Mouse (Mus musculus) neural tube, embryonic 14.5 days (tissue): ENCODE measurements around the gene Mboat1. TPM values are rescaled to one million over a fixed set of nuclear protein-coding genes. Genes with fewer than 3 reads are reported as not detected.

Experiments used
- ATAC-seq: fragments of 200-750 bp; cut with Nextera tagmentation; 2 replicates; pipeline ENCODE4 v1.8.0; 2017; ENCODE audit warnings: low read depth, mild to moderate bottlenecking, moderate TSS enrichment, moderate library complexity
- H3K27ac ChIP-seq: fragments of 300-500 bp; sonication (generic); 2 replicates; pipeline ENCODE4 v1.5.1; 2014; ENCODE audit warnings: low read depth, mild to moderate bottlenecking, control low read depth, low read length, moderate library complexity, mixed read lengths
- H3K27me3 ChIP-seq: fragments of 300-500 bp; sonication (generic); 2 replicates; pipeline ENCODE4 v1.6.1; 2014; ENCODE audit warnings: low read length; ENCODE audit not compliant: control insufficient read depth, insufficient read depth
- H3K36me3 ChIP-seq: fragments of 300-500 bp; sonication (generic); 2 replicates; pipeline ENCODE4 v1.6.1; 2014; ENCODE audit warnings: low read length, mixed read lengths; ENCODE audit not compliant: control insufficient read depth, insufficient read depth
- H3K4me1 ChIP-seq: fragments of 300-500 bp; sonication (generic); 2 replicates; pipeline ENCODE4 v1.6.1; 2014; ENCODE audit warnings: low read length; ENCODE audit not compliant: control insufficient read depth, insufficient read depth
- H3K4me2 ChIP-seq: fragments of 300-500 bp; sonication (generic); 2 replicates; pipeline ENCODE4 v1.6.1; 2014; ENCODE audit warnings: mild to moderate bottlenecking, low read depth, low read length, control low read depth
- H3K4me3 ChIP-seq: fragments of 300-500 bp; sonication (generic); 2 replicates; pipeline ENCODE4 v1.5.1; 2014; ENCODE audit warnings: low read depth, low read length, control low read depth, mixed read lengths
- H3K9ac ChIP-seq: fragments of 300-500 bp; sonication (generic); replicated peaks from 2 replicates; pipeline ENCODE4 v1.6.1; 2014; ENCODE audit warnings: low read depth, mild to moderate bottlenecking, control low read depth, low read length, mixed read lengths
- H3K9me3 ChIP-seq: fragments of 300-500 bp; sonication (generic); 2 replicates; pipeline ENCODE4 v1.6.1; 2016; ENCODE audit warnings: low read length; ENCODE audit not compliant: control insufficient read depth
- WGBS: fragments of 180-500 bp; shearing (Covaris S2); extraction: QIAGEN DNeasy Blood & Tissue Kit; methylation state at CpG from one replicate; pipeline ENCODE4 v1.1.7; 2014; 5-methylcytosine and 5-hydroxymethylcytosine counted together
- polyA plus RNA-seq: library from polyadenylated mRNA; unstranded; fragments of >200 nt; fragmentation: Nextera tagmentation; extraction: Ambion mirVana; gene quantifications from 2 replicates; pipeline ENCODE4 v1.2.1, GENCODE M21; 2014

Mboat1 gene
- 1.4 and 2.3 TPM in 2 replicates for polyA plus RNA-seq

DNA sequence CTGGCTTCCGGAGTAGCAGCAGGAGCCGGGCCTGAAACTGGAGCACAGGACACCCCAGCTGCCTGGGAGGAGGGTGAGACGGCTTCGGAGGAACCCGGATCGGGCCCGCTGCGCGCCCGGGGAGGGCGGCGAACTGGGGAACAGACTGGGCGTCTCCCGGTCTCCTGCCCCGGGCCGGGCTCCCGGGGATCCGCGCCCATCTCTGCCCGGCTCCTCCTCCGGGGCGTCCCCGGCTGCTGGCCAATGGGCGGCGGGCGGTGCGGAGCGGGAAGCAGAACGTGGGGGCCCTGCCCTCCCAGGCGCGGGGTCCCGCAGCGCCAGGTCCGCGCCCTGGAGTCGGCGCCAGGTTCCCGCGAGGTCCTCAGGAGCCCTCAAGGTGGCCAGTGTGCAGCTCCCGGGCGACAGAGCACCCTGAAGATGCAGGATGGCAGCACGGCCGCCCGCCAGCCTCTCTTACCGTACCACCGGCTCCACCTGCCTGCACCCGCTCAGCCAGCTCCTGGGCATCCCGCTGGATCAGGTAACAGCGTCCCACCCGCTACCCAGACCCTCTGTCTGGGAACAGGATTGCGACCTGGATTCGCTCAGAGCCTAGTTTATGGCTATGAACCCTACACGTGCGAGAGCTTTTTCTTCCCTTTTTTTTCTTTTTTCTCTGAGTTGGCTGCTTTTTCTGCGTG lies at the start of gene Mboat1:
Gene Mboat1, plus strand, starts transcription at position 247 of the 680 bp plus-strand sequence.
- under 1% methylated on average over 52 of the region's 55 CpGs for WGBS
- H3K27me3 ChIP-seq, result peaks cover 7% of the 10 kb centered on the region; the same call in 1 of the 2 replicates
- H3K27ac ChIP-seq, result no peak within 1 kb of the TSS

DNA sequence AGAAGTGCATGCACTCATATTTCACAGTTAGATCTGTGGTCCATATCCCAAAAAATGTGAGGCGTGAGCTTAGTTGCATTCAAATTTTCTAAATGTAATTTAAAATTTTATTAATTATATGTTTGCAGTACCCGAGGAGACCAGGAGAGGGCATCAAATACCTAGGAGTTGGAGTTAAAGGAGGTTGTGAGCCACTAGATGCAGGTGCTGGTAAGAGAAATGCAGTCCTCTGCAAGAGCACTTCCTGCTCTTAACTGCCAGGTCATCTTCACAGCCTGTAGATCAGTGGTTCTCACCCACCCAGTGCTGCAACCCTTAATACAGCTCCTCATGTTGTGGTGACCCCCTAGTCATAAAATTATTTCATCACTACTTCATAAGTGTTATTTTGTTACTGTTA lies 43.2 kb upstream of the Mboat1 start:
- Histone ChIP-seq H3K27ac (no peak overlapping the region), H3K36me3 (no peaks in the 10 kb centered on the region), H3K4me3 (no peak overlapping the region), H3K4me1 (no peaks in the 10 kb centered on the region), H3K9me3 (no peaks in the 10 kb centered on the region), H3K9ac (no peak overlapping the region), H3K27me3 (no peaks in the 10 kb centered on the region), H3K4me2 (no peak overlapping the region)
- ATAC-seq, result no peak
- 37% methylated on average over 2 of the region's 2 CpGs for WGBS

More for the DNA sequence above, at the start of gene Mboat1:
- H3K4me3 ChIP-seq, result peak within 1 kb of the TSS; percentile 65
- peak; percentile 94 for ATAC-seq
- H3K4me1 ChIP-seq, result no peaks in the 10 kb centered on the region
- peak within 1 kb of the TSS; percentile 74 for H3K9ac ChIP-seq
- no peaks in the 10 kb centered on the region for H3K9me3 ChIP-seq
- H3K36me3 ChIP-seq, result no peaks in the 10 kb centered on the region
- H3K4me2 ChIP-seq, result peak within 1 kb of the TSS; percentile 99

DNA sequence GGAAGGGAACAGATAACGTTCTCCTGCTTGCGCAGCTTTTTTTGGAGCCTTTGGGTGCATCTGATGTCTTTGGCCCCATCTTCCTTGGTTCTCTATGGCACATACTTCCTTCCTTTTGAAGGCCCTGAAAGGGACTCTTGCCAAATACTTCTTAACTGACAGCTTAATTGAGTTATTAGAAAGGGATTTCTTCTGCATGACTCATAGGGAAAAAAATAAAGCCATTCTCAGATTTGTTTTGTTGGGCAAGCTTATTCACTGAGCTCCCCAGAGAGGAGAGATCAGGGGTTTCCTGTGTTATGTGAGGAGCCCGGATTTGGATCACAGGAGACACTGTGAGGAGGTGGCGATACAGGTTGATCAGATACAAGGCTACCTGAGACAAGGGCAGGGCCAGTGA lies 40.4 kb upstream of the Mboat1 start:
- no peak overlapping the region for H3K4me3 ChIP-seq
- 86% methylated on average over 4 of the region's 4 CpGs for WGBS

DNA sequence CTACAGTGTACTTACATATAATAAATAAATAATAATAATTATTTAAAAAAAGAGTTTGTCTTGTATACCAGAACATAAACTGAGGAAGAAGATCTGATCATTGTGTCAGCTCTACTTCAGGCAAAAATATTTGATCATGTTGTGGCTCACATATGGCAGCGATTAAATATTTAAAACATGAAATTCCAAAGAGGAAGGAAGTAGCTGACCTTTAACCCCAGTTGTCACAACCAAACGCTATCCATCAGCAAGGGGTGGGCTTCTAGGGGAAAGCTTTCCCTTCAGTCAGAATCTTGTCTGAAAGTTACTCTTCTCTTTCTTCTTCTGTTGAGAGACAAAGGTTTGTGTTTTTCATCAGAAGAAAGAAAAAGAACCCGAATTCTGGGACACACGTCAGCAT lies 39.8 kb upstream of the Mboat1 start:
- Histone ChIP-seq H3K27ac (no peak overlapping the region), H3K4me3 (no peak overlapping the region), H3K4me2 (no peak overlapping the region), H3K36me3 (no peaks in the 10 kb centered on the region), H3K9ac (no peak overlapping the region), H3K27me3 (no peaks in the 10 kb centered on the region), H3K9me3 (no peaks in the 10 kb centered on the region), H3K4me1 (no peaks in the 10 kb centered on the region)
- no peak for ATAC-seq
- WGBS, result 71% methylated on average over 4 of the region's 4 CpGs

More for the DNA sequence above, 40.4 kb upstream of the Mboat1 start:
- no peak overlapping the region for H3K27ac ChIP-seq
- no peaks in the 10 kb centered on the region for H3K9me3 ChIP-seq
- H3K4me2 ChIP-seq, result no peak overlapping the region
- H3K9ac ChIP-seq, result no peak overlapping the region
- ATAC-seq, result no peak
- no peaks in the 10 kb centered on the region for H3K27me3 ChIP-seq
- H3K4me1 ChIP-seq, result no peaks in the 10 kb centered on the region
- no peaks in the 10 kb centered on the region for H3K36me3 ChIP-seq

DNA sequence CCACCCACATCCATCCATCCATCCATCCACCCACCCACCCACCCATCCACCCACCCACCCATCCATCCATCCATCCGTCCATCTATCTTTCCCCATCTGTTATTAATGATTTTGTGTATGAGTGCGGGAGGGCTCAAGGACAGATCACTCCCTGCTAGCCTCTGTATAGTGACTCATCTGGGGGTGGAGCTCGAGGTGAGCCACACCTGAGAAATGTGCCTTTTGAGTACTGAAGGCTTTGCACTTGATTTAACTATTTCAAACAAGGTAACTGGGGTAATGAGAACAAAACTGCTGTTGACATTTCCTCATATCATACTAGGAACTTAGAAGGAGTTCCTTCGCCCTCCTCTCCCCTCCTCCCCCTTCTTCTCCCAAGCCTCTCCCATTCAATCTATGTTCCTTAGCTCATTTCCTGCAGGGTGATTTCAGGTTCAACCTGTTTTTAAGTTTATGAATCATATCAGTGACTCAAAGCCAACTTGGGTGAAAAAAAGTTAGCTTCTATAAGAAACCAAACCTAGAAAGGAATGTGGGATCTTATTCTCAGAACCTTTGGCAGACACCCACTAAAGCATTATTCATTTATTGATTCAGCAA lies 27.2 kb upstream of the Mboat1 start:
- no peak overlapping the region for H3K27ac ChIP-seq
- H3K4me3 ChIP-seq, result no peak overlapping the region
- ATAC-seq, result no peak
- 93% methylated on average over 4 of the region's 4 CpGs for WGBS
- H3K4me1 ChIP-seq, result no peaks in the 10 kb centered on the region
- H3K9ac ChIP-seq, result no peak overlapping the region
- H3K9me3 ChIP-seq, result no peaks in the 10 kb centered on the region
- no peak overlapping the region for H3K4me2 ChIP-seq
- H3K36me3 ChIP-seq, result no peaks in the 10 kb centered on the region
- no peaks in the 10 kb centered on the region for H3K27me3 ChIP-seq

DNA sequence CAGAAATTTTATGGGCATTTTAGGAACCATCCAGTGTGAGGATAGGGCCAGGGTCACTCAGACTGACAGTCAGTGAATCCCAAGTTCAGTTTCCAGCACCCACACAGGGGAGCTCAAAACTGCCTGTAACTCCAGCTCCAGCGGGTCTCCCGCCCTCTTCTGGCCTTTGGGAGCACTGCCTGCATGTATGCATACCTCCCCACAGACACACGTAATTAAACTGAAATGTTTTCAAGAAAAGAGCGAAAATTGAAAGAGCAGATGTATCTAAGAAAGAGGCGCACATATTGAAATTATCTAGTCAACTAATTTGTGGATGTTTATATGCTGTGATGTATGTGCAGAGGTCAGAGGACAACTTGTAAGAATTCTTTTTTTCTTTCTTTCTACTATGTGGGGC lies 20.5 kb upstream of the Mboat1 start:
- H3K9me3 ChIP-seq, result no peaks in the 10 kb centered on the region
- H3K36me3 ChIP-seq, result no peaks in the 10 kb centered on the region
- no peaks in the 10 kb centered on the region for H3K4me1 ChIP-seq
- no peak overlapping the region for H3K27ac ChIP-seq
- H3K4me2 ChIP-seq, result no peak overlapping the region
- no peak overlapping the region for H3K4me3 ChIP-seq
- ATAC-seq, result no peak
- no peak overlapping the region for H3K9ac ChIP-seq
- WGBS, result 84% methylated on average over 5 of the region's 5 CpGs
- H3K27me3 ChIP-seq, result no peaks in the 10 kb centered on the region

DNA sequence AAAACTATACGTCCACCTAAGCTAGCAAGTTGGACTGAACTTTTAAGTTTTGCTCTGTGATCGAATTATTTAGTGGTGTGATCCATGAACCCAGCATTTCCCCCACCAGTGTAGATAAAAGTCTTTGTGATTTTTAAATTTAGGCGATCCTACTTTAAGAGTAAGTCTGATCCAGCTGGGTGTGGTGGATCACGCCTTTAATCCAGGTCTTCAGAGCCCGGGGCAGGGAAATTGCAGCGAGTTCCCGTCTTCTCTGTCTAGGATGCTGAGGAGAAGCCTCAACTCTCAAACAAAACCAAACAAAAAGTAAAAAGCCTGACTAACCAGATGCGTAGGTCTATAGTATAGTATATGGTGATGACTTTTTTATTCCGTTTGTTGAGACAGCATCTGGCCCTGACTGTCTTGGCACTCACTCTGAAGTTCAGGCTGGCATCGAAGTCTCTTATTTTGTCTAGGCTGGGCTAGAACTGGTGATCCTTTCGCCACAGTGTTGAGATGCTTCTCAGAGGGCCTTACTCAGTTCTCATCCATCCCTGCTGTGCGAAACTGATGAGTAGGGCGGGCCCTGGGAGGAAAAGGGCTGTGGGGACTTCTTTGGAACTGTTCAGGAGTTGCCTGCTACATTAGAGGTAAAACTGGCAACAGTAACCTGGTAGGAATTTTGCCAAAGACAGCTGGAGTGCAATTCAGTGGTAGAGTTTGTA lies 787 bp downstream of the Mboat1 start:
- H3K4me2 ChIP-seq, result peak overlapping the region; percentile 99
- H3K27me3 ChIP-seq, result peaks cover 7% of the 10 kb centered on the region; the same call in 1 of the 2 replicates
- H3K9me3 ChIP-seq, result no peaks in the 10 kb centered on the region
- no peak for ATAC-seq
- no peaks in the 10 kb centered on the region for H3K4me1 ChIP-seq
- WGBS, result 29% methylated on average over 13 of the region's 13 CpGs
- H3K27ac ChIP-seq, result no peak overlapping the region
- H3K4me3 ChIP-seq, result peak overlapping the region; percentile 65
- no peaks in the 10 kb centered on the region for H3K36me3 ChIP-seq
- H3K9ac ChIP-seq, result peak overlapping the region; percentile 74; the same call in 1 of the 2 replicates

DNA sequence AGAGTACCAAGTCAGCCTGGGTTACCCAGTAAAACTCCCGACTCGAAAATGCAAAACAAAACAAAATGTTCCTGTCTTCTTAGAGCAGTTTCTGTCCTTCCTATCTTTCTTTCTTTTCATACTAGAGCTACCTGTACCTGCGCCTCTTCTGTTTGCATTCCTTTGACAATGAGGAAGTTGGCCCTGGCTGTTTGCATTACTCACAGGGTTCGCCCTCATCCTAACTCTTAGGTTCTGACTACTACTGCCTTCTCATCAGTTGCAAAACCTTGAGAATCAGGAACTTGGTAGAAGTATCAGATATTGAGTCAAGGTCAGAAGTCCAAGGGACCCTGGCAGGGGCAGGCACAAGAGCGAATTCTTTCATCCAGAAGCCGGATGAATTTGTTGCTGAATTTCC lies 1.7 kb downstream of the Mboat1 start:
- no peaks in the 10 kb centered on the region for H3K36me3 ChIP-seq
- H3K27me3 ChIP-seq, result peaks cover 7% of the 10 kb centered on the region; the same call in 1 of the 2 replicates
- H3K4me3 ChIP-seq, result no peak overlapping the region
- H3K9ac ChIP-seq, result no peak overlapping the region
- no peaks in the 10 kb centered on the region for H3K4me1 ChIP-seq
- H3K4me2 ChIP-seq, result no peak overlapping the region
- no peak overlapping the region for H3K27ac ChIP-seq
- no peak for ATAC-seq
- H3K9me3 ChIP-seq, result no peaks in the 10 kb centered on the region
- 91% methylated on average over 6 of the region's 6 CpGs for WGBS

DNA sequence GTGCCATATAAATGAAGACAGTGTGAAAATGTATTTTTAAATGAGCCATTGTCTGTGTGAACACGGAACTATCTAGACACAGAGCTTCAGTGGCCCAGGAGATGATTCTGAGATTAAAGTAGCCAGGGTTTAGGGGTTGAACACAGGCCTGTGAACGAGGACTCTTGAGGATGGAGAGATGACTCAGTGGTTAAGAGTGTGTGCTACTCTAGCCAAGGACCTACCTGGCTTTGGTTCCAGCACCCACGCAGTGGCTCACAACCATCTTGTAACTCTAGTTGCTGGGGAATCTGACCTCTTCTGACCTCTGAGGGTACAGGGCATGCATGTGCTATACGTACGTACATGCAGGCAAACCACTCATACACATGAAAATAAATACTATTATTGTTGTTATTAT lies 3.9 kb downstream of the Mboat1 start:
- Histone ChIP-seq H3K9ac (no peak overlapping the region), H3K27me3 (peaks cover 5% of the 10 kb centered on the region; the same call in 1 of the 2 replicates), H3K9me3 (no peaks in the 10 kb centered on the region), H3K4me2 (no peak overlapping the region), H3K4me1 (no peaks in the 10 kb centered on the region), H3K4me3 (no peak overlapping the region), H3K27ac (no peak overlapping the region), H3K36me3 (no peaks in the 10 kb centered on the region)
- ATAC-seq, result no peak
- WGBS, result 89% methylated on average over 5 of the region's 5 CpGs
